Mouse (Mus musculus) midbrain, embryonic 15.5 days (tissue): ENCODE measurements at regions not wholly inside any gene's neighbourhood (a gene's known extent, or its start where the extent isn't known, plus 50 kb on each side); places are given as distances from the start of the nearest gene placed in this dataset.

Experiments used
- ATAC-seq: fragments of 200-750 bp; cut with Nextera tagmentation; replicated peaks from 2 replicates; pipeline ENCODE4 v1.8.0; 2017; ENCODE audit warnings: moderate TSS enrichment
- H3K27ac ChIP-seq: fragments of 300-500 bp; sonication (generic); 2 replicates; pipeline ENCODE4 v1.5.1; 2015; ENCODE audit warnings: mild to moderate bottlenecking, inconsistent platforms
- H3K27me3 ChIP-seq: fragments of 300-500 bp; sonication (generic); replicated peaks from 2 replicates; pipeline ENCODE4 v1.6.1; 2015; ENCODE audit warnings: inconsistent platforms
- H3K36me3 ChIP-seq: fragments of 300-500 bp; sonication (generic); replicated peaks from 2 replicates; pipeline ENCODE4 v1.6.1; 2015; ENCODE audit warnings: inconsistent platforms
- H3K4me1 ChIP-seq: fragments of 300-500 bp; sonication (generic); 2 replicates; pipeline ENCODE4 v1.6.1; 2015; ENCODE audit warnings: inconsistent platforms
- H3K4me2 ChIP-seq: fragments of 300-500 bp; sonication (generic); 2 replicates; pipeline ENCODE4 v1.6.1; 2015; ENCODE audit warnings: inconsistent platforms, mild to moderate bottlenecking, moderate library complexity
- H3K4me3 ChIP-seq: fragments of 300-500 bp; sonication (generic); 2 replicates; pipeline ENCODE4 v1.5.1; 2015; ENCODE audit warnings: mild to moderate bottlenecking, inconsistent platforms
- H3K9ac ChIP-seq: fragments of 300-500 bp; sonication (generic); 2 replicates; pipeline ENCODE4 v1.6.1; 2015; ENCODE audit warnings: mild to moderate bottlenecking, inconsistent platforms
- H3K9me3 ChIP-seq: fragments of 300-500 bp; sonication (generic); 2 replicates; pipeline ENCODE4 v1.6.1; 2016; ENCODE audit warnings: inconsistent platforms
- WGBS: fragments of 180-500 bp; shearing (Covaris S2); methylation state at CpG from one replicate; pipeline ENCODE4 v1.1.7; 2015; ENCODE audit warnings: mixed read lengths; 5-methylcytosine and 5-hydroxymethylcytosine counted together

GRCm38 (mm10) chr13:111935721-111936080, 126.9 kb upstream of the Map3k1 start:
- 84% methylated on average over 1 of the region's 1 CpGs for WGBS

DNA sequence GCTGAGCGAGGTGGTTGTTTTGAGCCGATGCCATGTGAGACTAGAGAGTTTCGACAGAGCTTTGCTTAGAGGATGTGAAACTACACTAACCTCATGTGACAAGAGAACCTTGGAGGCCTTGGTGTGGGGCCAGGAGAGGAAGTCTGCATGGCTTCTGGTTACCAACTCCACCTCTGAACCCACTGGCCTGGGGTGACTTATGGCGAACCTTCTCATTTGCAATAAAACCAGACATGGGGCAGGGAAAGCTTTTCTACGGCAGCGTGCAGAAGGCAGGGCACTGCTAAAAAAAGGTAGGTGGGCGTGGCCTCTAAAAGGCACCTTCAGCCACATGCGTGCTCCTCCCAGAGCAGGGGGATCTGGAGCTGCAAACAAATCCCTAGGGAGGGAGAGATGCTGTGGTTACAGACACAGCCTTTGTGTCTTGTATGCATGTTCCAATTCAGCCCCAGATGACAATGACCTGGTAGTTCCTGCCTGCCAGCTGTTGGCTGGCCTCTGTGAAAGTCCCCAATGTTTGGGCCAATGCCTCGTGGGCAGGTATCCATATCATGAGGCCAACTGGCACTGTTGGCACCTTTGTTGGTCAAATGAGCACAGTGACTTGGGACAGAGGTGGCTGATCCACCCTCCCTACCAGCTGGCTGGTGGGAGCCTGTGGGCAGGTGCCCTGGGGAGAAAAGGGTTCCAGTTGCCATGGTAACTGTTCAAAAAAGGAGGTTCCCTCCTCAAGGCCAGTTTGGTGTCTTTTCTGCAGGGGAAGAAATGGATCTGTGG, 127.5 kb upstream of the Map3k1 start:
- Histone ChIP-seq H3K9ac (no peak overlapping the region), H3K9me3 (no peaks in the 10 kb centered on the region), H3K4me3 (no peak overlapping the region), H3K4me1 (peaks cover 5% of the 10 kb centered on the region), H3K4me2 (no peak overlapping the region), H3K36me3 (no peaks in the 10 kb centered on the region), H3K27me3 (no peaks in the 10 kb centered on the region), H3K27ac (no peak overlapping the region)
- ATAC-seq = peak; percentile 65
- 69% methylated on average over 9 of the region's 9 CpGs for WGBS

More at GRCm38 (mm10) chr13:111935721-111936080, 126.9 kb upstream of the Map3k1 start:
- H3K9ac ChIP-seq = no peak overlapping the region
- H3K27ac ChIP-seq = no peak overlapping the region
- H3K9me3 ChIP-seq = no peaks in the 10 kb centered on the region
- H3K27me3 ChIP-seq = no peaks in the 10 kb centered on the region
- H3K36me3 ChIP-seq = no peaks in the 10 kb centered on the region
- H3K4me3 ChIP-seq = no peak overlapping the region
- ATAC-seq = no peak
- no peak overlapping the region for H3K4me2 ChIP-seq
- H3K4me1 ChIP-seq = peaks cover 5% of the 10 kb centered on the region

- no peak overlapping the region for H3K27ac ChIP-seq
- H3K4me2 ChIP-seq = no peak overlapping the region
- peak; percentile 20; the same call in 1 of the 2 replicates for ATAC-seq
These were observed 128.2 kb upstream of the Map3k1 start for GRCm38 (mm10) chr13:111936983-111937382.

DNA sequence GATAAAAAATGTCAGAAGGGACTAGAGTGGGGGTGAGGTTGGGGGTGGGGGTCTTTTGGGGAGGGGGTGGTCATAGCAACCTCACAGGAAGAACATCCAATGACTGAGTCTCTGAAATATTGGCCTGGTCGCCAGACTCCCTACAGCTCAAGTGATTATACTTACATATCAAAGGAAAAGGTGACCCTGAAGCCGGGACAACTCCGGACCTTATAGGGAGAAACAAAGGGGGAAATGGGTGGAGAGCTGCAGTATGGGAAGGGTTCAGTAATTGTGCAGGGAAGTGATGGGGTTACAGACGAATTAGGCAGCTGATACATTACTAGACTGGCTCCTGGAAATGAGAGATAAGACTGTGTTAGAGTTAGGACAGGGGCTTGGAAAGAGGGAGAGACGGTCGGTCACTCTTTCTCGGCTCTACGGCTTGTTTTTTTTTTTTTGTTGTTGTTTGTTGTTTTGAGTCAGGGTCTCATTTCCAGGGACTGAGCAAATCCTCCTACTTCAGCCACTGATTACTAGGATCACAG, 130.2 kb upstream of the Map3k1 start:
- Histone ChIP-seq H3K4me3 (no peak overlapping the region), H3K9ac (no peak overlapping the region), H3K9me3 (no peaks in the 10 kb centered on the region), H3K36me3 (no peaks in the 10 kb centered on the region), H3K4me1 (peaks cover 5% of the 10 kb centered on the region), H3K27ac (no peak overlapping the region), H3K27me3 (no peaks in the 10 kb centered on the region), H3K4me2 (no peak overlapping the region)
- no peak for ATAC-seq
- 61% methylated on average over 8 of the region's 8 CpGs for WGBS

More at GRCm38 (mm10) chr13:111936983-111937382, 128.2 kb upstream of the Map3k1 start:
- no peak overlapping the region for H3K9ac ChIP-seq
- H3K4me3 ChIP-seq = no peak overlapping the region
- no peaks in the 10 kb centered on the region for H3K27me3 ChIP-seq
- peaks cover 5% of the 10 kb centered on the region for H3K4me1 ChIP-seq
- WGBS = 63% methylated on average over 8 of the region's 8 CpGs
- no peaks in the 10 kb centered on the region for H3K36me3 ChIP-seq
- H3K9me3 ChIP-seq = no peaks in the 10 kb centered on the region

- H3K9ac ChIP-seq = no peak overlapping the region
- ATAC-seq = no peak
- 74% methylated on average over 6 of the region's 6 CpGs for WGBS
- H3K36me3 ChIP-seq = no peaks in the 10 kb centered on the region
- H3K27me3 ChIP-seq = no peaks in the 10 kb centered on the region
- peaks cover 5% of the 10 kb centered on the region for H3K4me1 ChIP-seq
- no peak overlapping the region for H3K4me3 ChIP-seq
- no peak overlapping the region for H3K4me2 ChIP-seq
- H3K27ac ChIP-seq = no peak overlapping the region
- H3K9me3 ChIP-seq = no peaks in the 10 kb centered on the region
These were observed 130.8 kb upstream of the Map3k1 start for GRCm38 (mm10) chr13:111939534-111940115.

- H3K36me3 ChIP-seq = no peaks in the 10 kb centered on the region
- ATAC-seq = no peak
- no peaks in the 10 kb centered on the region for H3K9me3 ChIP-seq
- WGBS = 93% methylated on average over 4 of the region's 4 CpGs
- H3K4me3 ChIP-seq = no peak overlapping the region
- H3K27me3 ChIP-seq = no peaks in the 10 kb centered on the region
- H3K27ac ChIP-seq = no peak overlapping the region
- H3K4me2 ChIP-seq = no peak overlapping the region
- H3K4me1 ChIP-seq = peaks cover 5% of the 10 kb centered on the region
- no peak overlapping the region for H3K9ac ChIP-seq
These were observed 131.5 kb upstream of the Map3k1 start for GRCm38 (mm10) chr13:111940275-111940674.

- Histone ChIP-seq H3K4me1 (peaks cover 5% of the 10 kb centered on the region), H3K9ac (no peak overlapping the region), H3K27ac (no peak overlapping the region), H3K4me2 (no peak overlapping the region), H3K27me3 (no peaks in the 10 kb centered on the region), H3K4me3 (no peak overlapping the region), H3K36me3 (no peaks in the 10 kb centered on the region), H3K9me3 (no peaks in the 10 kb centered on the region)
- WGBS = 73% methylated on average over 6 of the region's 6 CpGs
- no peak for ATAC-seq
These were observed 132.2 kb upstream of the Map3k1 start for GRCm38 (mm10) chr13:111940796-111941513.

DNA sequence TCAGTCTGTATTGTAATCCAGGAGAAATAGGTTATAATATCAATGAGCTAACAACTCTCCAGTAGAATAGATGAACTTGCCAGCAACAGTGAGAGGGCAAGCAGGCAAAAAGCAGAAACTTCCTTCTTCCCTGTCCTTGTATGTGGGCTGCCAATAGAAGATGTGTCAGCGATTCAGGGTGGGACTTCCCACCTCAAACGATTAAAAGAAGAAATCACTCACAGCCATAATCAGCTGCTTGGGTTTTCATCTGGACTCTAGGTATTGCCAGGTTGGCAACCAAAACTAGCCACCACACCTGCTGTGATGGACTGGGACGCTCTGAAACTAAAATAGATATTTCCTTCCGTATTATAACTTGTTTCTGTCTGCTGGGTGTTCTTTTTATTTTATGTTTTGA, 133.2 kb upstream of the Map3k1 start:
- Histone ChIP-seq H3K9me3 (no peaks in the 10 kb centered on the region), H3K27me3 (no peaks in the 10 kb centered on the region), H3K9ac (no peak overlapping the region), H3K4me2 (no peak overlapping the region), H3K4me3 (no peak overlapping the region), H3K36me3 (no peaks in the 10 kb centered on the region), H3K4me1 (no peaks in the 10 kb centered on the region), H3K27ac (no peak overlapping the region)
- ATAC-seq = no peak
- 92% methylated on average over 4 of the region's 4 CpGs for WGBS

- Histone ChIP-seq H3K36me3 (no peaks in the 10 kb centered on the region), H3K4me1 (no peaks in the 10 kb centered on the region), H3K4me3 (no peak overlapping the region), H3K4me2 (no peak overlapping the region), H3K27me3 (no peaks in the 10 kb centered on the region), H3K27ac (no peak overlapping the region), H3K9ac (no peak overlapping the region), H3K9me3 (no peaks in the 10 kb centered on the region)
- no peak for ATAC-seq
- WGBS = 58% methylated on average over 15 of the region's 15 CpGs
These were observed 134.7 kb upstream of the Map3k1 start for GRCm38 (mm10) chr13:111943392-111944088.

DNA sequence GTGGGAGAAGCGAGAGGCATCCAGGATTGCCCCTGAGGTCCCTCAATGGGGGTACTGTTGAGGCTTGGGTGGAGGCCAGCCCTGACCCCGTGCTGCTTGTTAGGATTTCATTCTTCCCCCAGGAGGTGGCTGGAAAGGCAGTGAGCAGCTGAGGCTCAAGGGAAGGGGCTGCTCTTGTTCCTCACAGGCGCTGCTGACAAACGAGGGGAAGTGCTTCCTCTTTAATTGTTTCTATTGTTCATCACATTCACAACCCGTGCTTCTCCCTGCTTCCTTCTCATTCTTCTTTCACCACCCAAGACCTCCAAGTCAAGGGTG, 135.3 kb upstream of the Map3k1 start:
- no peak overlapping the region for H3K4me2 ChIP-seq
- ATAC-seq = peak; percentile 50
- H3K9me3 ChIP-seq = no peaks in the 10 kb centered on the region
- no peaks in the 10 kb centered on the region for H3K4me1 ChIP-seq
- H3K4me3 ChIP-seq = no peak overlapping the region
- H3K9ac ChIP-seq = no peak overlapping the region
- 10% methylated on average over 5 of the region's 5 CpGs for WGBS
- H3K27ac ChIP-seq = no peak overlapping the region
- H3K27me3 ChIP-seq = no peaks in the 10 kb centered on the region
- H3K36me3 ChIP-seq = no peaks in the 10 kb centered on the region

- Histone ChIP-seq H3K9ac (no peak overlapping the region), H3K4me3 (no peak overlapping the region), H3K27me3 (no peaks in the 10 kb centered on the region), H3K4me2 (no peak overlapping the region), H3K27ac (no peak overlapping the region), H3K9me3 (no peaks in the 10 kb centered on the region), H3K36me3 (no peaks in the 10 kb centered on the region), H3K4me1 (no peaks in the 10 kb centered on the region)
- WGBS = 86% methylated on average over 4 of the region's 4 CpGs
- ATAC-seq = no peak
These were observed 137.5 kb upstream of the Map3k1 start for GRCm38 (mm10) chr13:111946271-111946670.

DNA sequence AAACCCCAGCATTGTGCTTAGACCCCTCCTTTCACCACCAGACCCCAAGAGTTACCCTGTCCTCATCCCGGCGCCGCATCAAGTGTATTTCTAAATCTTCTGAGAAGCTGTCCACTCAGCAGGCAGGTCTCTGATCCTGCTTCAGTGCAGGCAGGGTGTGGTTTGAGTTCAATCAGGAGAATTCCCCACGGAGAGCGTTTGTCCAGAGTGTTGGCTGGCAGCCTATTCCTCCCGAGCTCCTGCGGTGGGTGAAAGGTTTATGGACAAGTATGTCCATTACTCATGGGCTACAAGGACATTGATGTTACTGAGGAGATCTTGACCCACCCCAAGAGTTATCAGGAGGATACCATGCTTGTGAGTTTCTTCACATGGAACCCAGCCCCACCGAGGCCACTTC, 138.0 kb upstream of the Map3k1 start:
- Histone ChIP-seq H3K4me1 (no peaks in the 10 kb centered on the region), H3K9me3 (no peaks in the 10 kb centered on the region), H3K27ac (no peak overlapping the region), H3K27me3 (no peaks in the 10 kb centered on the region), H3K36me3 (no peaks in the 10 kb centered on the region), H3K9ac (no peak overlapping the region), H3K4me2 (no peak overlapping the region), H3K4me3 (no peak overlapping the region)
- no peak for ATAC-seq
- WGBS = 87% methylated on average over 8 of the region's 8 CpGs
